In genomic region chr13:20116019-20116418, GRCm38 (mm10) we compare ENCODE assay signal across 18 mouse cellular contexts. TPM values are rescaled to one million over a fixed set of nuclear protein-coding genes. Genes with fewer than 3 reads are reported as not detected.
A peak's percentile ranks its signal among the peaks of the same experiment; 100 is the strongest.
DNase-seq lines count a peak whose midpoint lies in the region; ATAC-seq and TF ChIP-seq lines count a peak whose summit lies in the region.
"Had no signal": no experiment of that assay in that cellular context is flagged by ENCODE, and none has a peak within 500 bp of the region (broad histone marks: within the 10 kb centered on the region; RNA-seq: fewer than 3 reads in every experiment).

No protein-coding gene starts in this region.

- no peak overlapping the region for H3K4me3 ChIP-seq in hindbrain, embryonic 12.5 days
- no peak overlapping the region for H3K4me3 ChIP-seq in hindbrain, embryonic 13.5 days
- H3K4me3 ChIP-seq in lung, embryonic 16.5 days (ENCODE audit: low read length), result no peak overlapping the region
- 0 out of 2 replicates have a peak overlapping the region, but pooled peaks have one; percentile 5 for H3K4me3 ChIP-seq in ES-Bruce4 (ENCODE audit: low read depth, low read length)
- no peak overlapping the region for H3K4me3 ChIP-seq in brown adipose tissue, adult 24 weeks (ENCODE audit: insufficient read depth, low read depth, low read length)
- H3K4me3 ChIP-seq: embryonic facial prominence, embryonic 15.5 days; forebrain, embryonic 15.5 days; hindbrain, embryonic 15.5 days; megakaryocyte, embryonic 14.5 days; stomach, embryonic 15.5 days had no signal

- no peaks in the 10 kb centered on the region for H3K27me3 ChIP-seq in hindbrain, embryonic 12.5 days
- no peaks in the 10 kb centered on the region for H3K27me3 ChIP-seq in hindbrain, embryonic 13.5 days
- no peaks in the 10 kb centered on the region for H3K27me3 ChIP-seq in lung, embryonic 16.5 days (ENCODE audit: control insufficient read depth, insufficient read depth, low read depth, low read length)
- no peaks in the 10 kb centered on the region for H3K27me3 ChIP-seq in ES-Bruce4 (ENCODE audit: control insufficient read depth, insufficient read depth, low read length, poor library complexity, severe bottlenecking)
- H3K27me3 ChIP-seq: embryonic facial prominence, embryonic 15.5 days; hindbrain, embryonic 15.5 days; stomach, embryonic 15.5 days had no signal

- peak; percentile 91 for TF ChIP-seq EP300 in ES-Bruce4 (IDR thresholded peaks at IDR 0.05; ENCODE audit: insufficient read depth, low read depth, low read length)

- no peak overlapping the region for H3K9ac ChIP-seq in hindbrain, embryonic 12.5 days
- H3K9ac ChIP-seq in hindbrain, embryonic 13.5 days, result no peak overlapping the region
- H3K9ac ChIP-seq in lung, embryonic 16.5 days (ENCODE audit: low read length), result no peak overlapping the region
- no peak overlapping the region for H3K9ac ChIP-seq in ES-Bruce4 (ENCODE audit: low read depth, poor library complexity, severe bottlenecking)
- H3K9ac ChIP-seq: embryonic facial prominence, embryonic 15.5 days; forebrain, embryonic 15.5 days; hindbrain, embryonic 15.5 days; stomach, embryonic 15.5 days had no signal

- TF ChIP-seq POLR2A in ES-Bruce4 (IDR thresholded peaks at IDR 0.05; ENCODE audit: insufficient read depth, low read length), result no peak

- no peak overlapping the region for H3K27ac ChIP-seq in hindbrain, embryonic 12.5 days
- no peak overlapping the region for H3K27ac ChIP-seq in hindbrain, embryonic 13.5 days
- peak overlapping the region; percentile 56 for H3K27ac ChIP-seq in lung, embryonic 16.5 days (ENCODE audit: low read length)
- peak overlapping the region; percentile 51 for H3K27ac ChIP-seq in ES-Bruce4 (ENCODE audit: insufficient read depth, low read length)
- peak overlapping the region; percentile 17; the same call in 1 of the 2 replicates for H3K27ac ChIP-seq in brown adipose tissue, adult 24 weeks (replicated peaks; ENCODE audit: low read depth, low read length)
- H3K27ac ChIP-seq: embryonic facial prominence, embryonic 15.5 days; forebrain, embryonic 15.5 days; hindbrain, embryonic 15.5 days; stomach, embryonic 15.5 days had no signal

- TF ChIP-seq CTCF in ES-Bruce4 (IDR thresholded peaks at IDR 0.05; ENCODE audit: low read depth, low read length), result no peak

- no peak for DNase-seq in lung, postnatal 14 days
- DNase-seq in left cerebral cortex, postnatal 36 days (ENCODE audit: low spot score in 2 of 2), result no peak
- DNase-seq: adrenal gland, postnatal 14 days; cerebellum, adult 9-10 months; gastrocnemius, postnatal 10 days; kidney, postnatal 36 days; layer of hippocampus, adult 9-11 months; thymus, postnatal 25 days had no signal

- 43% methylated on average over 6 of the region's 6 CpGs for WGBS in hindbrain, embryonic 12.5 days
- 61% methylated on average over 6 of the region's 6 CpGs for WGBS in hindbrain, embryonic 13.5 days
- 53% methylated on average over 6 of the region's 6 CpGs for WGBS in lung, embryonic 16.5 days

- no peaks in the 10 kb centered on the region for H3K4me1 ChIP-seq in hindbrain, embryonic 12.5 days
- peaks cover 16% of the 10 kb centered on the region; the same call in 1 of the 2 replicates for H3K4me1 ChIP-seq in hindbrain, embryonic 13.5 days (replicated peaks)
- peaks cover 58% of the 10 kb centered on the region for H3K4me1 ChIP-seq in lung, embryonic 16.5 days (replicated peaks; ENCODE audit: control insufficient read depth, insufficient read depth, low read length)
- H3K4me1 ChIP-seq in ES-Bruce4 (ENCODE audit: control insufficient read depth, insufficient read depth, low read length), result peaks cover 8% of the 10 kb centered on the region
- H3K4me1 ChIP-seq in brown adipose tissue, adult 24 weeks (ENCODE audit: control insufficient read depth, insufficient read depth, insufficient read length, low read length), result peaks cover 34% of the 10 kb centered on the region; the same call in 1 of the 2 replicates
- H3K4me1 ChIP-seq: hindbrain, embryonic 15.5 days; stomach, embryonic 15.5 days had no signal

- H3K36me3 ChIP-seq in hindbrain, embryonic 12.5 days, result no peaks in the 10 kb centered on the region
- no peaks in the 10 kb centered on the region for H3K36me3 ChIP-seq in hindbrain, embryonic 13.5 days
- H3K36me3 ChIP-seq in lung, embryonic 16.5 days (ENCODE audit: control insufficient read depth, insufficient read depth, low read length), result no peaks in the 10 kb centered on the region
- H3K36me3 ChIP-seq in ES-Bruce4 (ENCODE audit: control insufficient read depth, insufficient read depth, low read length, poor library complexity, severe bottlenecking), result no peaks in the 10 kb centered on the region
- H3K36me3 ChIP-seq: embryonic facial prominence, embryonic 15.5 days; forebrain, embryonic 15.5 days; hindbrain, embryonic 15.5 days; stomach, embryonic 15.5 days had no signal

- H3K4me2 ChIP-seq in hindbrain, embryonic 12.5 days (replicated peaks), result no peak overlapping the region
- no peak overlapping the region for H3K4me2 ChIP-seq in hindbrain, embryonic 13.5 days
- H3K4me2 ChIP-seq in lung, embryonic 16.5 days (ENCODE audit: low read depth, low read length), result no peak overlapping the region
- H3K4me2 ChIP-seq: embryonic facial prominence, embryonic 15.5 days; forebrain, embryonic 15.5 days; hindbrain, embryonic 15.5 days; stomach, embryonic 15.5 days had no signal

- ATAC-seq in hindbrain, embryonic 12.5 days (ENCODE audit: low FRiP score), result 0 out of 2 replicates have a peak, but pooled peaks have one; percentile 19
- no peak; the same call in 1 of the 2 replicates for ATAC-seq in hindbrain, embryonic 13.5 days (ENCODE audit: low FRiP score)
- no peak for ATAC-seq in lung, embryonic 16.5 days (ENCODE audit: low read depth)

- no peaks in the 10 kb centered on the region for H3K9me3 ChIP-seq in hindbrain, embryonic 12.5 days (replicated peaks)
- H3K9me3 ChIP-seq in hindbrain, embryonic 13.5 days, result no peaks in the 10 kb centered on the region
- no peaks in the 10 kb centered on the region for H3K9me3 ChIP-seq in lung, embryonic 16.5 days (ENCODE audit: control insufficient read depth, low read length)
- H3K9me3 ChIP-seq in ES-Bruce4 (replicated peaks; ENCODE audit: control insufficient read depth, insufficient read depth, low read length, poor library complexity, severe bottlenecking), result no peaks in the 10 kb centered on the region
- H3K9me3 ChIP-seq: embryonic facial prominence, embryonic 15.5 days; forebrain, embryonic 15.5 days; hindbrain, embryonic 15.5 days; megakaryocyte, embryonic 14.5 days; stomach, embryonic 15.5 days had no signal

- intact Hi-C loops in left cerebral cortex, postnatal 36 days (cut with DNase I), result no loop called here

RNA-seq across cellular contexts. Expression of gene Elmo1, which starts 25.6 kb away (rescaled TPM):
- polyA plus RNA-seq in hindbrain, embryonic 12.5 days (2016; fragmentation: Nextera tagmentation; extraction: Ambion mirVana), result 28.9 and 33.3 TPM in 2 replicates
- 45.8 and 45.9 TPM in 2 replicates for polyA plus RNA-seq in hindbrain, embryonic 13.5 days (2015; fragmentation: Nextera tagmentation; extraction: Ambion mirVana)
- 43.9 and 44.3 TPM in 2 replicates for polyA plus RNA-seq in lung, embryonic 16.5 days (2015; fragmentation: Nextera tagmentation; extraction: Ambion mirVana)
- 16.1 and 18.7 TPM in 2 replicates for polyA plus RNA-seq in ES-Bruce4 (2011; ENCODE audit: insufficient read depth, insufficient read length, low read depth, missing spikeins)
- 1.7 and 2.0 TPM in 2 replicates for polyA plus RNA-seq in brown adipose tissue, adult 24 weeks (2012; ENCODE audit: insufficient read depth, insufficient read length, missing spikeins)
- 10 to 100 TPM; 61.7 to 75.4 TPM for total RNA-seq in left cerebral cortex, postnatal 36 days (2021)

Comparison
In these comparisons a context has a peak if more than half of its experiments do, and no peak if none do; other contexts are left out.
1. H3K27ac ChIP-seq: peak in lung, embryonic 16.5 days (single experiment), ES-Bruce4 (single experiment) and brown adipose tissue, adult 24 weeks (single experiment); none in hindbrain, embryonic 12.5 days (single experiment) and hindbrain, embryonic 13.5 days (single experiment).